ENCODE assay signal across 12 mouse cellular contexts in the genomic region with DNA sequence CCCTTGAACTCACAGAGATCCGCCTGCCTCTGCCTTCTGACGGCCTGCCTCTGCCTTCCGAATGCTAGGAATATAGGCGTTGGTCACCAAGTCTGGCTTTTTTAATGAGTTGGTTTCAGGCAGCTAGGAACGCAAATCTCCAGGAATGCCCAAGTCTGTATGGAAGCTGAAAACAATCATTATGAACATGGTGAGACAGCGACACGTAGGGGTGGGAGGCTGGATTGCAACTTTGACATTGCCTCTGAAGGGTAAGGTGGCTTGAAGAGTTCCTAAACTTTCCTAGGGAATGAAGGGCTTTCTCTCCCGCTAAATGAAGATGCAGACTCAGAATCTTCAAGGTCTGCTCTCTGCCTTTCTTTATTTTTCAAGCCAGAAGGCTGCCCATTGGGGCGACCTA.
A peak's percentile ranks its signal among the peaks of the same experiment; 100 is the strongest.
DNase-seq lines count a peak whose midpoint lies in the region; ATAC-seq and TF ChIP-seq lines count a peak whose summit lies in the region.
"Had no signal": no experiment of that assay in that cellular context is flagged by ENCODE, and none has a peak within 500 bp of the region (broad histone marks: within the 10 kb centered on the region; RNA-seq: fewer than 3 reads in every experiment).

No protein-coding gene starts in this region.

- no peak overlapping the region for H3K27ac ChIP-seq in intestine, postnatal 0 days (ENCODE audit: low read depth, low read length)
- no peak overlapping the region for H3K27ac ChIP-seq in intestine, embryonic 16.5 days (ENCODE audit: low read length)
- no peak overlapping the region for H3K27ac ChIP-seq in ES-E14 (ENCODE audit: insufficient read depth, low read depth, low read length, poor library complexity, severe bottlenecking)
- H3K27ac ChIP-seq: lung, embryonic 15.5 days had no signal

- H3K27me3 ChIP-seq in intestine, postnatal 0 days (replicated peaks; ENCODE audit: control insufficient read depth, insufficient read depth, low read length): no peaks in the 10 kb centered on the region
- no peaks in the 10 kb centered on the region for H3K27me3 ChIP-seq in intestine, embryonic 16.5 days (replicated peaks; ENCODE audit: control insufficient read depth, insufficient read depth, low read length)
- H3K27me3 ChIP-seq: lung, embryonic 15.5 days; midbrain, embryonic 12.5 days had no signal

- H3K9ac ChIP-seq in intestine, postnatal 0 days (ENCODE audit: low read depth, low read length): no peak overlapping the region
- no peak overlapping the region for H3K9ac ChIP-seq in intestine, embryonic 16.5 days (ENCODE audit: low read depth, low read length)
- peak overlapping the region; percentile 26; the same call in 1 of the 2 replicates for H3K9ac ChIP-seq in ES-E14 (ENCODE audit: insufficient read depth, low read depth, low read length, poor library complexity, severe bottlenecking)
- H3K9ac ChIP-seq: lung, embryonic 15.5 days; midbrain, embryonic 12.5 days had no signal

- TF ChIP-seq CTCF in intestine, postnatal 0 days (IDR thresholded peaks at IDR 0.05; ENCODE audit: low read depth): peak; percentile 66
- TF ChIP-seq CTCF in lung, adult 2 months (IDR thresholded peaks at IDR 0.05; ENCODE audit: insufficient read depth, low read length): peak; percentile 31; the same call in 1 of the 2 replicates

- H3K4me2 ChIP-seq in intestine, postnatal 0 days (replicated peaks; ENCODE audit: low read depth): no peak overlapping the region
- no peak overlapping the region for H3K4me2 ChIP-seq in intestine, embryonic 16.5 days (ENCODE audit: low read depth, low read length)
- H3K4me2 ChIP-seq: lung, embryonic 15.5 days had no signal

- H3K9me3 ChIP-seq in intestine, postnatal 0 days (ENCODE audit: control insufficient read depth): no peaks in the 10 kb centered on the region
- H3K9me3 ChIP-seq in intestine, embryonic 16.5 days (ENCODE audit: control insufficient read depth, low read length): no peaks in the 10 kb centered on the region
- H3K9me3 ChIP-seq in ES-E14 (ENCODE audit: control insufficient read depth, insufficient read depth, low read depth, low read length): no peaks in the 10 kb centered on the region
- H3K9me3 ChIP-seq: lung, embryonic 15.5 days; midbrain, embryonic 12.5 days had no signal

- in situ Hi-C loops in ES-E14 (cut with MboI; ENCODE audit: low sequenced_read_pairs in 2 of 2, unreplicated experiment in 2 of 2): no loop called here

- H3K4me3 ChIP-seq in intestine, postnatal 0 days (ENCODE audit: low read depth, low read length): no peak overlapping the region
- no peak overlapping the region for H3K4me3 ChIP-seq in intestine, embryonic 16.5 days (ENCODE audit: low read length)
- H3K4me3 ChIP-seq in lung, adult 2 months (replicated peaks; ENCODE audit: extremely low read depth, low read depth, low read length): no peak overlapping the region
- H3K4me3 ChIP-seq in ES-E14 (ENCODE audit: insufficient read depth in 1 of 2, low read depth in 1 of 2, low read length in 2 of 2, poor library complexity in 1 of 2, severe bottlenecking in 1 of 2): peak overlapping the region in 1 of 2 experiments; percentile 31; a peak in 2 of 4 replicates
- H3K4me3 ChIP-seq: lung, embryonic 15.5 days; midbrain, embryonic 12.5 days had no signal

- DNase-seq in lung, adult 2 months: no peak
- no peak for DNase-seq in lung, postnatal 14 days
- peak; percentile 88 for DNase-seq in ES-E14 (ENCODE audit: low read depth, low spot score)
- DNase-seq in retina, postnatal 1 day: peak; percentile 48
- no peak for DNase-seq in left cerebral cortex, postnatal 4 days
- DNase-seq: cerebellum, postnatal 36 days; heart, postnatal 14 days; thymus, postnatal 36 days had no signal

- WGBS in intestine, postnatal 0 days: 75% methylated on average over 9 of the region's 9 CpGs
- WGBS in intestine, embryonic 16.5 days: 76% methylated on average over 9 of the region's 9 CpGs
- 80% methylated on average over 9 of the region's 9 CpGs for WGBS in lung, adult 2 months

- intact Hi-C loops in left cerebral cortex, postnatal 4 days (cut with DNase I): no loop called here

- H3K4me1 ChIP-seq in intestine, postnatal 0 days (replicated peaks; ENCODE audit: control insufficient read depth, insufficient read depth, low read length): no peaks in the 10 kb centered on the region
- 0 out of 2 replicates have a peak, but pooled peaks cover 2% of the 10 kb centered on the region for H3K4me1 ChIP-seq in intestine, embryonic 16.5 days (ENCODE audit: control insufficient read depth, insufficient read depth, low read length)
- no peaks in the 10 kb centered on the region for H3K4me1 ChIP-seq in lung, adult 2 months (ENCODE audit: control insufficient read depth, insufficient read depth, low read length)
- H3K4me1 ChIP-seq in ES-E14 (ENCODE audit: control insufficient read depth in 2 of 2, insufficient read depth in 2 of 2, low read length in 2 of 2, poor library complexity in 1 of 2): peaks cover 0 to 1% of the 10 kb centered on the region in 2 experiments; a peak in 1 of 4 replicates
- H3K4me1 ChIP-seq: lung, embryonic 15.5 days had no signal

- ATAC-seq in intestine, postnatal 0 days: no peak
- no peak for ATAC-seq in intestine, embryonic 16.5 days

- H3K36me3 ChIP-seq in intestine, postnatal 0 days (ENCODE audit: control insufficient read depth, insufficient read depth): no peaks in the 10 kb centered on the region
- no peaks in the 10 kb centered on the region for H3K36me3 ChIP-seq in intestine, embryonic 16.5 days (ENCODE audit: control insufficient read depth, insufficient read depth, low read length)
- H3K36me3 ChIP-seq in ES-E14 (ENCODE audit: control insufficient read depth, insufficient read depth, low read length, poor library complexity, severe bottlenecking): no peaks in the 10 kb centered on the region
- H3K36me3 ChIP-seq: lung, embryonic 15.5 days; midbrain, embryonic 12.5 days had no signal

- no peak for TF ChIP-seq POLR2A in lung, adult 2 months (IDR thresholded peaks at IDR 0.05; ENCODE audit: borderline replicate concordance, extremely low read depth, low read depth, low read length)

TF ChIP-seq in ES-E14, 5 proteins besides CTCF, POLR2A, EP300 and RAD21:
- no peak for TF ChIP-seq ZNF384 (IDR thresholded peaks at IDR 0.05; ENCODE audit: low read depth, low read length)
- TF ChIP-seq CHD2 (IDR thresholded peaks at IDR 0.05; ENCODE audit: low read depth, low read length): no peak

Comparison
In these comparisons a context has a peak if more than half of its experiments do, and no peak if none do; other contexts are left out.
1. DNase-seq: peak in ES-E14 (single experiment) and retina, postnatal 1 day (single experiment); none in lung, adult 2 months (single experiment), lung, postnatal 14 days (single experiment) and left cerebral cortex, postnatal 4 days (single experiment).